Comparison of ENCODE assay signal across 15 mouse cellular contexts in genomic region chr9:67026061-67026460, GRCm38 (mm10). TPM values are rescaled to one million over a fixed set of nuclear protein-coding genes. Genes with fewer than 3 reads are reported as not detected.
DNase-seq lines count a peak whose midpoint lies in the region; ATAC-seq and TF ChIP-seq lines count a peak whose summit lies in the region.
"Had no signal": no experiment of that assay in that cellular context is flagged by ENCODE, and none has a peak within 500 bp of the region (broad histone marks: within the 10 kb centered on the region; RNA-seq: fewer than 3 reads in every experiment).

No protein-coding gene starts in this region.

- H3K27me3 ChIP-seq in erythroblast, embryonic 14.5 days (ENCODE audit: control insufficient read depth): no peaks in the 10 kb centered on the region
- no peaks in the 10 kb centered on the region for H3K27me3 ChIP-seq in liver, embryonic 11.5 days (replicated peaks; ENCODE audit: control insufficient read depth, insufficient read depth, low read length)
- no peaks in the 10 kb centered on the region for H3K27me3 ChIP-seq in intestine, postnatal 0 days (replicated peaks; ENCODE audit: control insufficient read depth, insufficient read depth, low read length)
- H3K27me3 ChIP-seq in thymus, adult 2 months (ENCODE audit: control insufficient read depth, insufficient read depth, low read length): no peaks in the 10 kb centered on the region
- H3K27me3 ChIP-seq in neural tube, embryonic 15.5 days (replicated peaks): no peaks in the 10 kb centered on the region
- H3K27me3 ChIP-seq: limb, embryonic 15.5 days; midbrain, embryonic 12.5 days had no signal

- H3K36me3 ChIP-seq in erythroblast, embryonic 14.5 days (ENCODE audit: control insufficient read depth): peaks cover 99% of the 10 kb centered on the region
- peaks cover 57% of the 10 kb centered on the region for H3K36me3 ChIP-seq in liver, embryonic 11.5 days (ENCODE audit: control insufficient read depth, insufficient read depth, low read length)
- peaks cover 77% of the 10 kb centered on the region for H3K36me3 ChIP-seq in intestine, postnatal 0 days (ENCODE audit: control insufficient read depth, insufficient read depth)
- H3K36me3 ChIP-seq in thymus, adult 2 months (ENCODE audit: control insufficient read depth, insufficient read depth, low read length): peaks cover 31% of the 10 kb centered on the region; the same call in 1 of the 2 replicates
- H3K36me3 ChIP-seq in neural tube, embryonic 15.5 days: peaks cover 79% of the 10 kb centered on the region

- WGBS in liver, embryonic 11.5 days: 88% methylated on average over 7 of the region's 7 CpGs
- 88% methylated on average over 7 of the region's 7 CpGs for WGBS in intestine, postnatal 0 days
- 95% methylated on average over 7 of the region's 7 CpGs for WGBS in thymus, adult 2 months
- whole genome bisulfite sequencing in neural tube, embryonic 15.5 days: 94% methylated on average over 7 of the region's 7 CpGs

- no peak for ATAC-seq in erythroblast, adult 5-6 weeks (replicated peaks; ENCODE audit: low FRiP score, poor library complexity, severe bottlenecking)
- no peak for ATAC-seq in liver, embryonic 11.5 days (replicated peaks; ENCODE audit: low FRiP score)
- ATAC-seq in intestine, postnatal 0 days: no peak
- no peak for ATAC-seq in neural tube, embryonic 15.5 days (ENCODE audit: low FRiP score)
- ATAC-seq: activated CD4-positive, CD25-positive, alpha-beta regulatory T cell, adult 4 months; hindbrain, postnatal 0 days had no signal

- H3K4me2 ChIP-seq in liver, embryonic 11.5 days: no peak overlapping the region
- no peak overlapping the region for H3K4me2 ChIP-seq in intestine, postnatal 0 days (replicated peaks; ENCODE audit: low read depth)
- H3K4me2 ChIP-seq in neural tube, embryonic 15.5 days: no peak overlapping the region
- H3K4me2 ChIP-seq: limb, embryonic 15.5 days; midbrain, embryonic 12.5 days had no signal

- no peak for TF ChIP-seq CTCF in intestine, postnatal 0 days (IDR thresholded peaks at IDR 0.05; ENCODE audit: low read depth)
- TF ChIP-seq CTCF in thymus, adult 2 months (IDR thresholded peaks at IDR 0.05; ENCODE audit: borderline replicate concordance, control insufficient read depth, extremely low read depth, insufficient read depth, low read length, poor library complexity): no peak

- H3K9ac ChIP-seq in liver, embryonic 11.5 days (ENCODE audit: low read depth, low read length): no peak overlapping the region
- H3K9ac ChIP-seq in intestine, postnatal 0 days (ENCODE audit: low read depth, low read length): no peak overlapping the region
- H3K9ac ChIP-seq in neural tube, embryonic 15.5 days (replicated peaks): no peak overlapping the region
- H3K9ac ChIP-seq: limb, embryonic 15.5 days; midbrain, embryonic 12.5 days had no signal

- H3K4me3 ChIP-seq in erythroblast, embryonic 14.5 days (replicated peaks): peak overlapping the region; percentile 52
- no peak overlapping the region for H3K4me3 ChIP-seq in liver, embryonic 11.5 days (ENCODE audit: low read depth, low read length)
- no peak overlapping the region for H3K4me3 ChIP-seq in intestine, postnatal 0 days (ENCODE audit: low read depth, low read length)
- no peak overlapping the region for H3K4me3 ChIP-seq in thymus, adult 2 months (ENCODE audit: control insufficient read depth, insufficient read depth, low read length)
- no peak overlapping the region for H3K4me3 ChIP-seq in neural tube, embryonic 15.5 days (replicated peaks)
- H3K4me3 ChIP-seq: limb, embryonic 15.5 days; midbrain, embryonic 12.5 days had no signal

- peak overlapping the region; percentile 84; the same call in 1 of the 2 replicates for H3K27ac ChIP-seq in liver, embryonic 11.5 days (ENCODE audit: low read depth, low read length)
- peak overlapping the region; percentile 62; the same call in 1 of the 2 replicates for H3K27ac ChIP-seq in intestine, postnatal 0 days (ENCODE audit: low read depth, low read length)
- no peak overlapping the region for H3K27ac ChIP-seq in thymus, adult 2 months (ENCODE audit: control insufficient read depth, insufficient read depth, low read length)
- H3K27ac ChIP-seq in neural tube, embryonic 15.5 days (replicated peaks): no peak overlapping the region
- H3K27ac ChIP-seq: hindbrain, postnatal 0 days; limb, embryonic 15.5 days; midbrain, embryonic 12.5 days had no signal

- DNase-seq in liver, embryonic 11.5 days (ENCODE audit: low spot score): no peak
- no peak for DNase-seq in liver
- DNase-seq in skeletal muscle tissue, adult 2 months (ENCODE audit: low read depth, low spot score): peak; percentile 76
- DNase-seq in thymus, adult 2 months: no peak
- DNase-seq: adrenal gland, postnatal 36 days; cerebellum, postnatal 14 days; thymus, postnatal 4 days had no signal

- no peak for TF ChIP-seq POLR2A in thymus, adult 2 months (IDR thresholded peaks at IDR 0.05; ENCODE audit: control insufficient read depth, extremely low read depth, insufficient read depth, low read length, poor library complexity)

- H3K4me1 ChIP-seq in erythroblast, embryonic 14.5 days (ENCODE audit: control insufficient read depth): peaks cover 65% of the 10 kb centered on the region
- peaks cover 32% of the 10 kb centered on the region for H3K4me1 ChIP-seq in liver, embryonic 11.5 days (replicated peaks; ENCODE audit: control insufficient read depth, insufficient read depth, low read length)
- peaks cover 3% of the 10 kb centered on the region for H3K4me1 ChIP-seq in intestine, postnatal 0 days (replicated peaks; ENCODE audit: control insufficient read depth, insufficient read depth, low read length)
- H3K4me1 ChIP-seq in thymus, adult 2 months (replicated peaks; ENCODE audit: control insufficient read depth, insufficient read depth, low read length): no peaks in the 10 kb centered on the region
- peaks cover 9% of the 10 kb centered on the region; the same call in 1 of the 2 replicates for H3K4me1 ChIP-seq in neural tube, embryonic 15.5 days
- H3K4me1 ChIP-seq: midbrain, embryonic 12.5 days had no signal

- no peaks in the 10 kb centered on the region for H3K9me3 ChIP-seq in erythroblast, embryonic 14.5 days (ENCODE audit: control insufficient read depth, low read length)
- no peaks in the 10 kb centered on the region for H3K9me3 ChIP-seq in liver, embryonic 11.5 days (ENCODE audit: control insufficient read depth, low read length)
- H3K9me3 ChIP-seq in intestine, postnatal 0 days (ENCODE audit: control insufficient read depth): no peaks in the 10 kb centered on the region
- no peaks in the 10 kb centered on the region for H3K9me3 ChIP-seq in neural tube, embryonic 15.5 days (replicated peaks)
- H3K9me3 ChIP-seq: limb, embryonic 15.5 days; midbrain, embryonic 12.5 days had no signal

RNA-seq across cellular contexts. Expression of gene Tpm1, which starts 23.1 kb away (rescaled TPM):
- 12.8 and 14.1 TPM in 2 replicates for polyA plus RNA-seq in erythroblast, embryonic 14.5 days (2012)
- 213 and 329 TPM in 2 replicates for total RNA-seq in erythroblast, adult 5-6 weeks (2015; ENCODE audit: low replicate concordance)
- total RNA-seq in erythroblast, adult 5-6 weeks (2017; ENCODE audit: low replicate concordance): 393 and 461 TPM in 2 replicates
- polyA plus RNA-seq in liver, embryonic 11.5 days (2014; fragmentation: Nextera tagmentation; extraction: Ambion mirVana): 378 and 420 TPM in 2 replicates
- polyA plus RNA-seq in intestine, postnatal 0 days (2015; fragmentation: Nextera tagmentation; extraction: Ambion mirVana): 1,318 and 1,424 TPM in 2 replicates
- polyA plus RNA-seq in thymus, adult 2 months (2012; rRNA removed): 41.5 and 237 TPM in 2 replicates
- 230 and 300 TPM in 2 replicates for polyA plus RNA-seq in neural tube, embryonic 15.5 days (2015; fragmentation: Nextera tagmentation; extraction: Ambion mirVana)

RNA-seq across cellular contexts. Expression of gene Lactb, which starts 50.8 kb away (rescaled TPM):
- 0.16 and 0.20 TPM in 2 replicates for polyA plus RNA-seq in erythroblast, embryonic 14.5 days (2012)
- 0.96 and 12.1 TPM in 2 replicates for total RNA-seq in erythroblast, adult 5-6 weeks (2015; ENCODE audit: low replicate concordance)
- total RNA-seq in erythroblast, adult 5-6 weeks (2017; ENCODE audit: low replicate concordance): 3.2 and 7.2 TPM in 2 replicates
- 11.6 and 12.7 TPM in 2 replicates for polyA plus RNA-seq in liver, embryonic 11.5 days (2014; fragmentation: Nextera tagmentation; extraction: Ambion mirVana)
- 14.9 and 17.2 TPM in 2 replicates for polyA plus RNA-seq in intestine, postnatal 0 days (2015; fragmentation: Nextera tagmentation; extraction: Ambion mirVana)
- polyA plus RNA-seq in thymus, adult 2 months (2012; rRNA removed): 12.6 and 19.1 TPM in 2 replicates
- 12.4 and 12.7 TPM in 2 replicates for polyA plus RNA-seq in neural tube, embryonic 15.5 days (2015; fragmentation: Nextera tagmentation; extraction: Ambion mirVana)

Comparison
In these comparisons a context has a peak if more than half of its experiments do, and no peak if none do; other contexts are left out.
1. H3K27ac ChIP-seq: peak in liver, embryonic 11.5 days (single experiment) and intestine, postnatal 0 days (single experiment); none in thymus, adult 2 months (single experiment) and neural tube, embryonic 15.5 days (single experiment).
2. RNA of gene Lactb, which starts 50.8 kb away (polyA plus RNA-seq): 14.9 to 17.2 TPM in intestine, postnatal 0 days, 12.4 to 12.7 TPM in neural tube, embryonic 15.5 days, 11.6 to 12.7 TPM in liver, embryonic 11.5 days and 12.6 to 19.1 TPM in thymus, adult 2 months; 0.16 to 0.20 TPM in erythroblast, embryonic 14.5 days; every median in the first group is over 10 times any median in the second.